Mouse (Mus musculus) embryonic facial prominence, embryonic 12.5 days (tissue): ENCODE measurements around the gene Hist1h4j. TPM values are rescaled to one million over a fixed set of nuclear protein-coding genes. Genes with fewer than 3 reads are reported as not detected.
"Not testable (repeated sequence)": the region's sequence is repeated elsewhere in the genome, so short reads cannot be mapped to it uniquely, and the experiment has no call there.

ENCODE experiments used
- ATAC-seq: fragments of 200-750 bp; cut with Nextera tagmentation; 2 replicates; pipeline ENCODE4 v1.8.0; 2017; ENCODE audit not compliant: insufficient number of reproducible peaks, insufficient read depth, low FRiP score, low TSS enrichment
- H3K27ac ChIP-seq: fragments of 300-500 bp; sonication (generic); 2 replicates; pipeline ENCODE4 v1.5.1; 2016; ENCODE audit warnings: mild to moderate bottlenecking
- H3K27me3 ChIP-seq: fragments of 300-500 bp; sonication (generic); 2 replicates; pipeline ENCODE4 v1.6.1; 2016; ENCODE audit warnings: mild to moderate bottlenecking, moderate library complexity
- H3K36me3 ChIP-seq: fragments of 300-500 bp; sonication (generic); 2 replicates; pipeline ENCODE4 v1.6.1; 2016; ENCODE audit warnings: mild to moderate bottlenecking
- H3K4me1 ChIP-seq: fragments of 300-500 bp; sonication (generic); 2 replicates; pipeline ENCODE4 v1.6.1; 2016
- H3K4me2 ChIP-seq: fragments of 300-500 bp; sonication (generic); replicated peaks from 2 replicates; pipeline ENCODE4 v1.6.1; 2016; ENCODE audit warnings: mild to moderate bottlenecking, moderate library complexity
- H3K4me3 ChIP-seq: fragments of 300-500 bp; sonication (generic); 2 replicates; pipeline ENCODE4 v1.5.1; 2016; ENCODE audit warnings: mild to moderate bottlenecking
- H3K9ac ChIP-seq: fragments of 300-500 bp; sonication (generic); 2 replicates; pipeline ENCODE4 v1.6.1; 2016; ENCODE audit warnings: mild to moderate bottlenecking, moderate library complexity
- H3K9me3 ChIP-seq: fragments of 300-500 bp; sonication (generic); 2 replicates; pipeline ENCODE4 v1.6.1; 2016; ENCODE audit warnings: mild to moderate bottlenecking, moderate library complexity
- WGBS: fragments of 180-500 bp; shearing (Covaris S2); methylation state at CpG from one replicate; pipeline ENCODE4 v1.1.7; 2016; 5-methylcytosine and 5-hydroxymethylcytosine counted together
- polyA plus RNA-seq: library from polyadenylated mRNA; unstranded; fragments of >200 nt; fragmentation: Nextera tagmentation; extraction: Ambion mirVana; gene quantifications from 2 replicates; pipeline ENCODE4 v1.2.1, GENCODE M21; 2016

Hist1h4j gene
- polyA plus RNA-seq, 1 experiment from 2014 or later: 1.6 TPM

DNA sequence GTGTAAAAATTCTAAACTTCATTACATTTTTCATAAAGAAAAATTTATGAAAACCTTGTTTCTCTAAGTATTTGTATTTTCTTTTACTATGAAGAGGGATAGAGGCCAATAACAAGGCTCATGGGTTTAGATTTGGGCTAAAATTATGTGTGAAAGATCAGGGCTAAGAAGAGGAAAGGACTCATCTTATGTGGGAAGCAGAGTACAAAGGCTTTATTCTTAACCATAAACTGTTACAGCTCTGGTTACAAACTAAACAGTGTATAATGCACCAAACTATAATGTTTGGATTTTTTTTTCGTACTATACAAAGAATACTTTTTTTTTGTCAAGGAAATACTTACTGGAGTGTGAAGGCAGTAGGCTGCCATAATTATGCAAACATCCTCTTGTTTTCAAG is 20.8 kb downstream of the Hist1h4j start:
- H3K4me2 ChIP-seq: peak overlapping the region; percentile 37
- H3K4me1 ChIP-seq: peaks cover 14% of the 10 kb centered on the region
- no peak for ATAC-seq
- WGBS: 56% methylated on average over 1 of the region's 1 CpGs
- H3K36me3 ChIP-seq: no peaks in the 10 kb centered on the region
- H3K27ac ChIP-seq: no peak overlapping the region
- no peaks in the 10 kb centered on the region for H3K27me3 ChIP-seq
- no peaks in the 10 kb centered on the region for H3K9me3 ChIP-seq
- H3K4me3 ChIP-seq: no peak overlapping the region
- no peak overlapping the region for H3K9ac ChIP-seq

- peak; percentile 85 for ATAC-seq
- Histone ChIP-seq H3K9me3 (no peaks in the 10 kb centered on the region), H3K4me1 (peaks cover 6% of the 10 kb centered on the region; the same call in 1 of the 2 replicates), H3K27ac (peak overlapping the region; percentile 99), H3K9ac (peak overlapping the region; percentile 92), H3K4me2 (peak overlapping the region; percentile 84), H3K36me3 (no peaks in the 10 kb centered on the region), H3K4me3 (peak overlapping the region; percentile 66), H3K27me3 (no peaks in the 10 kb centered on the region)
- WGBS: 5% methylated on average over 33 of the region's 33 CpGs
Measured at GRCm38 (mm10) chr13:21778814-21779766, 44.2 kb downstream of the Hist1h4j start.

GRCm38 (mm10) chr13:21779767-21780731 is 45.2 kb downstream of the Hist1h4j start, which contains the start of gene Hist1h1b:
TSS of gene Hist1h1b (minus strand) at chr13:21780625.
- Histone ChIP-seq H3K27me3 (no peaks in the 10 kb centered on the region), H3K4me3 (peak within 1 kb of the TSS; percentile 66), H3K9ac (peak within 1 kb of the TSS; percentile 92), H3K4me1 (peaks cover 10% of the 10 kb centered on the region; the same call in 1 of the 2 replicates), H3K27ac (peak within 1 kb of the TSS; percentile 99), H3K36me3 (no peaks in the 10 kb centered on the region), H3K9me3 (no peaks in the 10 kb centered on the region), H3K4me2 (peak within 1 kb of the TSS; percentile 84)
- peak; percentile 23; the same call in 1 of the 2 replicates for ATAC-seq
- WGBS: under 1% methylated on average over 44 of the region's 44 CpGs

GRCm38 (mm10) chr13:21781021-21781555 is 46.2 kb downstream of the Hist1h4j start:
- Histone ChIP-seq H3K4me1 (peaks cover 16% of the 10 kb centered on the region), H3K27ac (peak overlapping the region; percentile 99), H3K4me3 (peak overlapping the region; percentile 66), H3K9ac (no peak overlapping the region), H3K9me3 (no peaks in the 10 kb centered on the region), H3K36me3 (no peaks in the 10 kb centered on the region), H3K4me2 (peak overlapping the region; percentile 84), H3K27me3 (no peaks in the 10 kb centered on the region)
- 40% methylated on average over 6 of the region's 6 CpGs for WGBS
- ATAC-seq: no peak

DNA sequence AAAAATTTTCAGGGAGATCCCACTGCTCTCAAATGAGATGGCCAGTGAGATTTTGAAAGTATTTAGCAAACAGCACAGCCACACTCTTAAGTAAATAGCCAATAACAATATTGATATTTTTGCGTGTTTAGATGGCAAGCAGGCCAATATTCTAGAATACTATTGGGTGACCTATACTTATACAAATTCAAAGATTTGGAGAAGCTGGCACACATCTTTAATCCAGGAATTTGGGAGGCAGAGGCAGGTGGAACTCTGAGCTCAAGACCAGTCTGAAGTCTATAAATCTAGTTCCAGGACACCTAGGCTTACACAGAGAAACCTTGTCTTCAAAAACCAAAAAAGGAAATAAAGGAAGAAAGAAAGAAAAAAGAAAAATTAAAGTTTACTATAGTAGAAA is 46.8 kb downstream of the Hist1h4j start:
- WGBS: 84% methylated on average over 1 of the region's 1 CpGs
- Histone ChIP-seq H3K4me3 (no peak overlapping the region), H3K4me2 (no peak overlapping the region), H3K4me1 (peaks cover 19% of the 10 kb centered on the region), H3K27ac (0 out of 2 replicates have a peak overlapping the region, but pooled peaks have one; percentile 60), H3K9me3 (no peaks in the 10 kb centered on the region), H3K27me3 (no peaks in the 10 kb centered on the region), H3K36me3 (no peaks in the 10 kb centered on the region), H3K9ac (no peak overlapping the region)
- no peak for ATAC-seq

DNA sequence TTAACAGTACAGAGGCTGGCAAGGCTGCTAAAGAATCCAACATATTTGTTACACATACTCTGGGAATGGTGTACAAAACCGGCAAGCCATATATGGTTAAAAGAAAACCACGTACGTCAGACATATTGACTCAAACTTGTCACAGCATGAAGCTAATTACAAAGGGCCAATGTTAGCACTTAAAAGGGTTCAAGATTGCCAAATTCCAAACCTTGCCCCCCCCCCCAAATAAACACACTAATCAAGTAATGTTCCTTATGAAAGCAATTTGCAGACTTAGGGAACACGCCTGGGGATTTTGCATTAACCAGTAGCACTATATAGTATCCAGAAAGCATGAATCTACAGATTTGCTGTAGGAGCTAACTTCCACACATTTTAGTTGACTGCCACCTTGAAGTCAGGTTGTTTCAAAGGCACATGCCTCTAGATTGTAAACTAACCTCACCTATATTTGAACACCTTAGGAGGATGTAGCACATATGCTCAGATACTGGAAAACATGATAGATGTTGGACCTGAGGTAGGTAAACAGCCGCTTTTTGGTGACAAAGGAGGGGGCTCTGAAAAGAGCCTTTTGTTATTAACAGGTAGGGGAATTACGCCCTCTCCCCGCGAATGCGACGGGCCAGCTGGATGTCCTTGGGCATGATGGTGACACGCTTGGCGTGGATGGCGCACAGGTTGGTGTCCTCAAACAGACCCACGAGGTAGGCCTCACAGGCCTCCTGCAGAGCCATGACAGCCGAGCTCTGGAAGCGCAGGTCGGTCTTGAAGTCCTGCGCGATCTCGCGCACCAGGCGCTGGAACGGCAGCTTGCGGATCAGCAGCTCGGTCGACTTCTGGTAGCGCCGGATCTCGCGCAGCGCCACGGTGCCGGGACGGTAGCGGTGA is 47.7 kb downstream of the Hist1h4j start:
- peaks cover 16% of the 10 kb centered on the region for H3K4me1 ChIP-seq
- H3K4me2 ChIP-seq: peak overlapping the region; percentile 78
- H3K4me3 ChIP-seq: peak overlapping the region; percentile 45
- peak overlapping the region; percentile 54; the same call in 1 of the 2 replicates for H3K9ac ChIP-seq
- H3K9me3 ChIP-seq, ATAC-seq, H3K36me3 ChIP-seq, H3K27me3 ChIP-seq: not testable (repeated sequence)
- peak overlapping the region; percentile 95 for H3K27ac ChIP-seq
- WGBS: under 1% methylated on average over 17 of the region's 35 CpGs

DNA sequence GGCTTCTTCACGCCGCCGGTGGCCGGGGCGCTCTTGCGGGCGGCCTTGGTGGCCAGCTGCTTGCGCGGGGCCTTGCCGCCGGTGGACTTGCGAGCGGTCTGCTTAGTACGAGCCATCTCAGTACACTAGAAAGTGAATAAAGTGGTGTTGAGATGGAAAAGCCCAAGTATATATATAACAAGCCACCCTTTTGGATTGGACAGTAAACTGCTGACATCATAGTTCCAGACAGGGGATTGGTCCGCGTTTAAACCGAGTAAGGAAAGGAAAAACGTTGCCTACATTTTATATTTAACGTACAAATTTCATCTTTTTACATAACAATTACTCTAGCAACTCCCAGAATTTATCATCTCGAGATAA is 48.4 kb downstream of the Hist1h4j start, which contains the start of gene Hist1h3i:
Gene Hist1h3i (minus strand): TSS at position 116 of the 363 bp plus-strand sequence.
- ATAC-seq: peak; percentile 79
- no peaks in the 10 kb centered on the region for H3K36me3 ChIP-seq
- peak within 1 kb of the TSS; percentile 45 for H3K4me3 ChIP-seq
- H3K27ac ChIP-seq: peak within 1 kb of the TSS; percentile 95
- no peaks in the 10 kb centered on the region for H3K27me3 ChIP-seq
- H3K4me1 ChIP-seq: peaks cover 19% of the 10 kb centered on the region
- peak within 1 kb of the TSS; percentile 78 for H3K4me2 ChIP-seq
- H3K9ac ChIP-seq: peak within 1 kb of the TSS; percentile 54; the same call in 1 of the 2 replicates
- no peaks in the 10 kb centered on the region for H3K9me3 ChIP-seq
- 0% methylated on average over 15 of the region's 20 CpGs for WGBS

DNA sequence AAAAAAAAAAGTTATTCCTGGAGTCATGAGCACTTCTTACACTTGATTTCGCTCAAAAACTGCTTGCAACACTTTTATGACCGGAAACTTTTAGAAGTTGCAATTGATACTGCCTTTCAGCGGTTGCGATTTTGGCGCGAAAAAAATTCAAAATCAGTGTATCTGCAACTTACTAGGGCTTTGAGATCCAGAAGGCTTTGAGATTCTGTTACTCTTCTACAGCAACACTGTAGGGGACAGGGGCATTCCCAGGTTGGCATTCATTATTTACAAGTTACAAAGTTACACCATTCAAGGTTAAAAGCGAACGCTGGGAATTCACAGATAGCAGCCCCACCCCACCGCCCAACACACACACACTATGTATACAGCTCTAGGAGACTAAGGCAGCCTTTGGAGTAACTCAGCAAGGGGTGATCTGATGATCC is 48.9 kb downstream of the Hist1h4j start:
- H3K4me2 ChIP-seq: peak overlapping the region; percentile 49
- ATAC-seq: no peak
- H3K4me3 ChIP-seq: peak overlapping the region; percentile 45
- no peaks in the 10 kb centered on the region for H3K9me3 ChIP-seq
- peak overlapping the region; percentile 95 for H3K27ac ChIP-seq
- H3K36me3 ChIP-seq: no peaks in the 10 kb centered on the region
- no peaks in the 10 kb centered on the region for H3K27me3 ChIP-seq
- peaks cover 23% of the 10 kb centered on the region for H3K4me1 ChIP-seq
- peak overlapping the region; percentile 30; the same call in 1 of the 2 replicates for H3K9ac ChIP-seq
- WGBS: 3% methylated on average over 9 of the region's 9 CpGs

- Histone ChIP-seq H3K27me3 (no peaks in the 10 kb centered on the region), H3K9me3 (no peaks in the 10 kb centered on the region), H3K4me2 (peak overlapping the region; percentile 49), H3K36me3 (no peaks in the 10 kb centered on the region), H3K4me3 (0 out of 2 replicates have a peak overlapping the region, but pooled peaks have one; percentile 45), H3K4me1 (peaks cover 23% of the 10 kb centered on the region), H3K27ac (peak overlapping the region; percentile 95), H3K9ac (peak overlapping the region; percentile 30; the same call in 1 of the 2 replicates)
- 31% methylated on average over 6 of the region's 6 CpGs for WGBS
- no peak for ATAC-seq
Measured at GRCm38 (mm10) chr13:21784311-21784710, 49.4 kb downstream of the Hist1h4j start.
